Mouse (Mus musculus) embryonic facial prominence, embryonic 12.5 days (tissue): ENCODE results near the gene Gpat3. TPM values are rescaled to one million over a fixed set of nuclear protein-coding genes. Genes with fewer than 3 reads are reported as not detected.

Experiments used
- ATAC-seq: fragments of 200-750 bp; cut with Nextera tagmentation; 2 replicates; pipeline ENCODE4 v1.8.0; 2017; ENCODE audit not compliant: insufficient number of reproducible peaks, insufficient read depth, low FRiP score, low TSS enrichment
- H3K27ac ChIP-seq: fragments of 300-500 bp; sonication (generic); 2 replicates; pipeline ENCODE4 v1.5.1; 2016; ENCODE audit warnings: mild to moderate bottlenecking
- H3K27me3 ChIP-seq: fragments of 300-500 bp; sonication (generic); 2 replicates; pipeline ENCODE4 v1.6.1; 2016; ENCODE audit warnings: mild to moderate bottlenecking, moderate library complexity
- H3K36me3 ChIP-seq: fragments of 300-500 bp; sonication (generic); 2 replicates; pipeline ENCODE4 v1.6.1; 2016; ENCODE audit warnings: mild to moderate bottlenecking
- H3K4me1 ChIP-seq: fragments of 300-500 bp; sonication (generic); 2 replicates; pipeline ENCODE4 v1.6.1; 2016
- H3K4me2 ChIP-seq: fragments of 300-500 bp; sonication (generic); replicated peaks from 2 replicates; pipeline ENCODE4 v1.6.1; 2016; ENCODE audit warnings: mild to moderate bottlenecking, moderate library complexity
- H3K4me3 ChIP-seq: fragments of 300-500 bp; sonication (generic); 2 replicates; pipeline ENCODE4 v1.5.1; 2016; ENCODE audit warnings: mild to moderate bottlenecking
- H3K9ac ChIP-seq: fragments of 300-500 bp; sonication (generic); 2 replicates; pipeline ENCODE4 v1.6.1; 2016; ENCODE audit warnings: mild to moderate bottlenecking, moderate library complexity
- H3K9me3 ChIP-seq: fragments of 300-500 bp; sonication (generic); 2 replicates; pipeline ENCODE4 v1.6.1; 2016; ENCODE audit warnings: mild to moderate bottlenecking, moderate library complexity
- WGBS: fragments of 180-500 bp; shearing (Covaris S2); methylation state at CpG from one replicate; pipeline ENCODE4 v1.1.7; 2016; 5-methylcytosine and 5-hydroxymethylcytosine counted together
- polyA plus RNA-seq: library from polyadenylated mRNA; unstranded; fragments of >200 nt; fragmentation: Nextera tagmentation; extraction: Ambion mirVana; gene quantifications from 2 replicates; pipeline ENCODE4 v1.2.1, GENCODE M21; 2016

Gene Gpat3
- polyA plus RNA-seq, 1 experiment from 2014 or later = 0.84 TPM

DNA sequence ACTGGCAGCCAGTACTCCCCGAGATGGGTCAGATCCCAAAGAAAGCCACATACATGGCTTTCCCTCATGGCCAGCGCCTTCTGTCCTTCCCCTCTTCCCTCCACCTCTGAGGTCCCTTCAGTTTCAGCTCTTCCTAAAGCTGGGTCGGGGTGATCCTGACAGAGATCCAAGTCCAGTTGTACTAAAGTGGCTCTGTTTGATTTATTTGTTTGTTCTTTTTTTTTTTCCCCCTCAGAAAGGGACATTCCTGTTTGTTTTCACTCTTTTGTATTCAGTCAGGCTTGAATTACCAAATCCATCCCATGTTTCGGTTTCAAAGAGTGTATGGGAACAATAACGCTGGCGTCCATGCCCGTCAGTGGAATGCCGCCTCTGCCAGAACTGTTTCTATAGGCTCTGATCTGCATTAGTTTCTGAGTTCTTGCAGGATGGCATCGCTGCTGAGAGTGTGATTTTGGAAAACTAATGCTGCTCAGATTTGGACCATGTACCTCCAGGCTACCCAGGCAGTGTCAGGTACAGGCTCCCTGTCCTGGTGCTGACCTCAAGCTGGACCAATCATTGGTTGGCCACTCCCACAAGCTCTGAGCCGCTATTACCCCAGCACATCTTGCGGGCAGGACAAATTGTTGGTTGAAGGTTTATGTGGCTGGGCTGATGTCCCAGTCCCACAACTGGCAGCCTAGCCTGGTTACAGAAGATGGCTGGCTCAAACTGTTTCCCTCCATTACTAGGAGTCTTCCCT, 54.4 kb downstream of the Gpat3 start:
- H3K27me3 ChIP-seq = no peaks in the 10 kb centered on the region
- no peak overlapping the region for H3K4me2 ChIP-seq
- 74% methylated on average over 11 of the region's 11 CpGs for WGBS
- no peaks in the 10 kb centered on the region for H3K9me3 ChIP-seq
- no peak overlapping the region for H3K9ac ChIP-seq
- 0 out of 2 replicates have a peak, but pooled peaks cover 3% of the 10 kb centered on the region for H3K4me1 ChIP-seq
- ATAC-seq = no peak
- no peak overlapping the region for H3K27ac ChIP-seq
- no peak overlapping the region for H3K4me3 ChIP-seq
- H3K36me3 ChIP-seq = no peaks in the 10 kb centered on the region

DNA sequence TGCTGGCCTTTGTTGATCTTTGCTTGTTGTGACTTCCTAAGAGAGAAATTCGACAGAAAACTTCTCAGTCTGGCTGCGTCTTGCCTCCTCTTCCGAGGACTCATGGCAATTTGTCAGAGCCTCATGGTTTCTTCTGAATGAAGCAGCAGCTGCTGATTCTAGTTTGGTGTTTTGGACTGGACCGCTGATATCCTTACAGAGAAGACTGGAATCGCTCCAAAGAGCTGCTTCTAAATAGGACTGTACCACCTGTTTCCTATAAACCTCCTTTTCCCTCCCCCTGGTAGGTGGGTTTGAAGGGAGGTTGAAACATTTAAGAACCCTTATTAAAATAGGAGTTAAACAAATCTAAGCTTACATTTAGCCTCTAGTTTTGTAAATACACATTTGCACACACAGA, 55.5 kb downstream of the Gpat3 start:
- no peak overlapping the region for H3K27ac ChIP-seq
- no peak for ATAC-seq
- 0 out of 2 replicates have a peak, but pooled peaks cover 3% of the 10 kb centered on the region for H3K4me1 ChIP-seq
- H3K27me3 ChIP-seq = no peaks in the 10 kb centered on the region
- H3K36me3 ChIP-seq = no peaks in the 10 kb centered on the region
- H3K9me3 ChIP-seq = no peaks in the 10 kb centered on the region
- no peak overlapping the region for H3K4me3 ChIP-seq
- H3K4me2 ChIP-seq = no peak overlapping the region
- WGBS = 73% methylated on average over 5 of the region's 5 CpGs
- no peak overlapping the region for H3K9ac ChIP-seq

DNA sequence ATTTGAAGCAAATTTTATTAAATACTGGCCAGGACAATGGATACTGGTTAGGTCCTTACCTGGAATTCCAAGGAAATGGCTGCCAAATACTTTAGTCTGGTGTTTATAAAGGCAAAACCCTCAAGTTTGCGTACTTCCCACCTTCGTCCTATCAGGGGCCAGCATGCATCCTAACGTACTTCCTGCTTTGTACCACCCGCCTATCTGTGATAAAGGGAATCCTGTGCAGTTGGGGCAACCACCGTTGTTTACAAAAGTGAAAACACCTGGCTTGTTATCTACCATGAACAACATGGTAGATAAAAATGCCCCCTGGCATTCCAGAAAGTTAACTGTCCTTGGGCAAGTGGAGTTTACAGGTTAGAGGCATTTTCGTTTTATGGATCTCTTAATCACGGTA, 63.0 kb downstream of the Gpat3 start:
- no peak overlapping the region for H3K27ac ChIP-seq
- no peak overlapping the region for H3K4me2 ChIP-seq
- WGBS = 87% methylated on average over 7 of the region's 7 CpGs
- H3K9me3 ChIP-seq = no peaks in the 10 kb centered on the region
- ATAC-seq = no peak
- H3K36me3 ChIP-seq = no peaks in the 10 kb centered on the region
- H3K4me3 ChIP-seq = no peak overlapping the region
- H3K9ac ChIP-seq = no peak overlapping the region
- H3K27me3 ChIP-seq = no peaks in the 10 kb centered on the region
- no peaks in the 10 kb centered on the region for H3K4me1 ChIP-seq

DNA sequence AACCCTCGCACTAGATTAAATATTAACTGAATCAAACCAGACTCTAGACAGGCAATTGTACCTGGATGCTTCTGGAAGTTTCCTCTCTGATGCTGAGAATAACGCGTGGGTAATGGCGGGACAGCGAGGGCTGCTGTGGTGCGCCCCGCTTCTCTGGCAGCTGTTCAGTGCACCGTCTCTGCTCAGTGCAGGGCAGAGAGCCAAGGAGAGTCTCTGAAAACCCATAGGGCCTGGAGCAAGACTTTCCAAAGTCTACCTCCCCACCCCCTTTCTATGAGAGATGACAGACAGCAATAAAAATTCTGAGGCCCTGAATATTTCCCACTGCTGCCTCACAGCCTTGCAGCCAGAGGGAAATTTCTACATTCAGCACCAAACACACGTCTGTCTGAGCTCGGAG, 63.4 kb downstream of the Gpat3 start:
- ATAC-seq = no peak
- no peak overlapping the region for H3K4me3 ChIP-seq
- H3K4me2 ChIP-seq = no peak overlapping the region
- H3K27ac ChIP-seq = no peak overlapping the region
- H3K27me3 ChIP-seq = no peaks in the 10 kb centered on the region
- WGBS = 86% methylated on average over 10 of the region's 10 CpGs
- no peaks in the 10 kb centered on the region for H3K4me1 ChIP-seq
- no peaks in the 10 kb centered on the region for H3K36me3 ChIP-seq
- no peaks in the 10 kb centered on the region for H3K9me3 ChIP-seq
- H3K9ac ChIP-seq = no peak overlapping the region

DNA sequence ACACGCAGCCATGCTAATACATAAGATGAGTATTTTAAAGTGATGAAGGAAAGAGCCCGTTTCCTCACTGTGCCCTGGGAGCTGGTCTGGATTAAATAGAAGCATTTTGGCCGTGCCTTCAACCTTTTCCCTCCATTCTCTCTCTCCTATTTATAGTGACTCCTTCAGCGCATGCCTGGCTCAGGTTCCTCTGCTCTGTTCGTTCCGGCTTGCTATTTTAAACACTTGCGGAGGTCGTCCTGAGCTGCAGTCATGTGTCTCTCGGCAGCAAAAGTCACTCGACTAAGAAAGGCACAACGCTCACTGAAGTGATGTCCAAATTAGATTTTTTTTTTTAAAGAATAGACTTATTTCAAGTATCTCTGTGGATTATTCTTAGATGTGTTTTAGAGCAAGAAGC, 64.2 kb downstream of the Gpat3 start:
- Histone ChIP-seq H3K27me3 (no peaks in the 10 kb centered on the region), H3K4me2 (no peak overlapping the region), H3K36me3 (no peaks in the 10 kb centered on the region), H3K4me1 (no peaks in the 10 kb centered on the region), H3K9me3 (no peaks in the 10 kb centered on the region), H3K27ac (no peak overlapping the region), H3K4me3 (no peak overlapping the region), H3K9ac (no peak overlapping the region)
- WGBS = 79% methylated on average over 11 of the region's 11 CpGs
- no peak for ATAC-seq

DNA sequence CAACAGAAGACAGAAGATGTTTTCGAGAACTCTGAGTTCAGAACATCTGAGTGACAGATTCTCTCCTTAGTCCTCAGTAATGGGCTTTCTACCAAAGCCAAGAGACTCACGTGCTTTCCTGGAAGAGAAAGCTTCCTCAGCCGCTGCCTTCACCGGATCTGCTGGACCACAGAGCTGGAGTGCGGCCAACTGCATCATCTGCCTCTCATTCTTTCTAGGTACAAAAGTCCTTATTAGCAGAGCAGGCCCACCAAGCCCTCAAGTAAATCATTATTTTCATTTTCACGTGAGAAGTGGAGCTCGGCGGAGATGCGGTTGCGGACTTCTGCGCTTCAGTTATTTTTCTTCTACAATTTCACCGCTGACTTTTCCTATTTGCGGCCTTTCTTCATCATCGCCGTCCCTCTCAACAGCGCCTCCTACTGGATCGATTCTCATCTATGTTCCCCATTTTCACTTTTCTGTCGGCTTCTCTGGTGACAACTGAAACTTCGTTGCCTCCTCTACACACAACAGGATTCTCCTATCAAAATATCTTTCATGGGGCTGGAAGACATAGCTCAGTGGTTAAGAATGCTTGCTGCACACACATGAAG, 66.1 kb downstream of the Gpat3 start:
- Histone ChIP-seq H3K9me3 (no peaks in the 10 kb centered on the region), H3K9ac (no peak overlapping the region), H3K4me2 (no peak overlapping the region), H3K4me3 (no peak overlapping the region), H3K4me1 (no peaks in the 10 kb centered on the region), H3K27ac (no peak overlapping the region), H3K36me3 (no peaks in the 10 kb centered on the region), H3K27me3 (no peaks in the 10 kb centered on the region)
- WGBS = 76% methylated on average over 19 of the region's 19 CpGs
- ATAC-seq = no peak

DNA sequence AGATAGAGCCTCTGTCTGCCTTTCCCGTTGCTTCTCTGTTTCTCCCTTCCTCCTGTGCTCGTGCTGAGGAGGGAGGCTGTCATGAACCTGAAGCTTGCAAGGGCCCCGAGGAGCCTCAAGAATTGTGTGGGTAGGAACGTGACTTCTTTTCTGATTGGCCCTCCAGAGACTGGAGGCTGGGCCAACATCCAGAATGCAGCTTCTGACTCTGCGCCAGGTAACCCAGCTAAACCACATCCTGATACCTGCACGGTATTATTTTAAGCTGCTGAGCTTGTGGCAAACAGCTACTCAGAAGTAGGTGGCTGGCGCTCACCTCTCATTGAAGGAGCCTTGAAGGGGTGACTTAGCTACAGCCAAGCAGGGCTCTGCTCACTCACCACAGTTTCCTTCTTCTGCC, 66.9 kb downstream of the Gpat3 start:
- no peak overlapping the region for H3K4me3 ChIP-seq
- no peaks in the 10 kb centered on the region for H3K27me3 ChIP-seq
- no peaks in the 10 kb centered on the region for H3K9me3 ChIP-seq
- 71% methylated on average over 7 of the region's 7 CpGs for WGBS
- no peak overlapping the region for H3K4me2 ChIP-seq
- no peaks in the 10 kb centered on the region for H3K4me1 ChIP-seq
- no peak overlapping the region for H3K27ac ChIP-seq
- no peaks in the 10 kb centered on the region for H3K36me3 ChIP-seq
- no peak overlapping the region for H3K9ac ChIP-seq
- no peak for ATAC-seq

DNA sequence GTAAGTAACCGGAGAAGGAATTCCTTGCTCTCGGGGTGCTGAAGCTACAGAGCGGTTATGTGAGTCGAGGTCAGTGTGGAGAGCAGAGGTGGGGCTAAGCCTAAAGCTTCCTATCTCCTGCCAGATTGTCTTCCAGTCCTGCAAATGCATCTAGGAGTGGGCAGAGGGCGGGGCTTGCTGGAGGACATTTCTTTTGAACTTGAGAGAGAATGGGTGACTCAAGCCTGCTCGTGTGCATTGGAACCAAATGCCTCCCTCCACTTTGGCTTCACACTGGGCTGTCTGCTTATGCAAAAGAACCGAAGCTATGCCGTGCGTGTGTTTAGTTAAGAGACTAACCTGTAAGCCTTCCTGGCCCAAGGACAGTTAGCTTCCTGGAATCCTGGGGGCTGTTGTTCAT, 67.8 kb downstream of the Gpat3 start:
- no peak overlapping the region for H3K27ac ChIP-seq
- H3K4me2 ChIP-seq = no peak overlapping the region
- H3K4me3 ChIP-seq = no peak overlapping the region
- H3K9ac ChIP-seq = no peak overlapping the region
- 0 out of 2 replicates have a peak, but pooled peaks cover 2% of the 10 kb centered on the region for H3K27me3 ChIP-seq
- ATAC-seq = no peak
- no peaks in the 10 kb centered on the region for H3K4me1 ChIP-seq
- no peaks in the 10 kb centered on the region for H3K9me3 ChIP-seq
- 65% methylated on average over 9 of the region's 9 CpGs for WGBS
- H3K36me3 ChIP-seq = no peaks in the 10 kb centered on the region

DNA sequence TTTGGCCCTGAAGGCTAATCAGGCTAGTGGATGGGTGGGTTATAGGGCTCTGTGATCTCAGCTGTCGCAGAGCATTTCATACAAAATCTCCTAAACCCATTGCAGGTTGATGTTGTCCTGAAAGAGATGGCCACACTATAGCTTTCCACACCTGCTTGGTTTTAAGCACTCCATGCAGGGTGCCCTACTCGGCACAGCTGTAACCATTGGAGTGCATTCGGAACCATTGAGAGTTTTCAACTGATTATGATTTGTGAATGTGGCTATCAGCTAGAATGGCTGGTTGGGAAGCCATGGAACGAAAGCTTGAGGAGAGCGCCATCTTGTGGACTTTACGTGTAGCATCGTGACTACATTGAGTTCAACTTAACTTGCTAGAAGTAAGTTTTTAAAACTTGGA, 69.5 kb downstream of the Gpat3 start:
- no peak overlapping the region for H3K4me3 ChIP-seq
- H3K27ac ChIP-seq = no peak overlapping the region
- no peaks in the 10 kb centered on the region for H3K9me3 ChIP-seq
- no peaks in the 10 kb centered on the region for H3K4me1 ChIP-seq
- 18% methylated on average over 7 of the region's 7 CpGs for WGBS
- 0 out of 2 replicates have a peak, but pooled peaks cover 2% of the 10 kb centered on the region for H3K27me3 ChIP-seq
- H3K36me3 ChIP-seq = no peaks in the 10 kb centered on the region
- no peak for ATAC-seq
- H3K9ac ChIP-seq = no peak overlapping the region
- H3K4me2 ChIP-seq = no peak overlapping the region

DNA sequence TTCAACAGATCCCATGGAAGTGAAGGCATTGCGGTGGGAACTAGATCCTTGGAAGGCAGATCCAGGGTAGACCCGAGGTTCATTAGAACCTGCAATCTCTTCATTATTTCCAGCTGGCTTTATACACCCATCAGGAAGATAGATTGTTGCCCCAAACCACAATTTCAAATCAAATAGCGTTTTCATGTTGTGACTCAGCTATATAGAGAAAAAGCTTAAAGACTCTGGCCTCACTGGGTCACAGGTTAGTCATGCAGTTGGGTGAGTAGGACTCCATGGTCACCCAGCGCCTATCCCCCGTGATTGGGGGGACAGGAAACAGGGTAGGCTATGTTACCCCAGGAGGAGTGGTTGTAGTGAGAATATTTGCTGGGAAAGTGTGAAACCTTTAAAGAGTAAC, 69.9 kb downstream of the Gpat3 start:
- Histone ChIP-seq H3K36me3 (no peaks in the 10 kb centered on the region), H3K4me3 (no peak overlapping the region), H3K27me3 (peaks cover 4% of the 10 kb centered on the region; the same call in 1 of the 2 replicates), H3K27ac (no peak overlapping the region), H3K9me3 (no peaks in the 10 kb centered on the region), H3K9ac (no peak overlapping the region), H3K4me1 (no peaks in the 10 kb centered on the region), H3K4me2 (no peak overlapping the region)
- WGBS = 46% methylated on average over 5 of the region's 5 CpGs
- ATAC-seq = no peak

DNA sequence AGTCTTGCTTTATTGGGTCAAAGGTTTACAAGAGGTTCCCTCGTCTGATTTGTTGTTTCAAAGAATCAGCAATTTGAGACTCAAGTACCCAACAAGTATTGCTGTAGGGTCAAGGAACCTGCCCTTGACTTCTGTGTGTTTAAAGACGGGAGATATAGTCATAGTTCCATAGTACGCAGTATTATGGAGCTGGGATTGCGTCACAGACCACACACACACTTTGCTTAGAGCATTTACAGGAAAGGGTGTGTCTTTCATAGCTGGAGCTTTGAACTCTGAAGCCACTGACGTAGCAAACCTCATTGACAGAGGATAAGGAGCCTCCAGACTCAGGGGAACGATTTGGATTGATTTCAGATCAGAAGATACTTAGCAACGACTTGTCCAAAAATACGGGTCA, 70.9 kb downstream of the Gpat3 start:
- H3K27me3 ChIP-seq = peaks cover 8% of the 10 kb centered on the region; the same call in 1 of the 2 replicates
- no peak overlapping the region for H3K27ac ChIP-seq
- no peaks in the 10 kb centered on the region for H3K9me3 ChIP-seq
- H3K9ac ChIP-seq = no peak overlapping the region
- no peaks in the 10 kb centered on the region for H3K4me1 ChIP-seq
- H3K4me3 ChIP-seq = no peak overlapping the region
- ATAC-seq = no peak
- H3K36me3 ChIP-seq = no peaks in the 10 kb centered on the region
- H3K4me2 ChIP-seq = no peak overlapping the region
- WGBS = 71% methylated on average over 8 of the region's 8 CpGs

DNA sequence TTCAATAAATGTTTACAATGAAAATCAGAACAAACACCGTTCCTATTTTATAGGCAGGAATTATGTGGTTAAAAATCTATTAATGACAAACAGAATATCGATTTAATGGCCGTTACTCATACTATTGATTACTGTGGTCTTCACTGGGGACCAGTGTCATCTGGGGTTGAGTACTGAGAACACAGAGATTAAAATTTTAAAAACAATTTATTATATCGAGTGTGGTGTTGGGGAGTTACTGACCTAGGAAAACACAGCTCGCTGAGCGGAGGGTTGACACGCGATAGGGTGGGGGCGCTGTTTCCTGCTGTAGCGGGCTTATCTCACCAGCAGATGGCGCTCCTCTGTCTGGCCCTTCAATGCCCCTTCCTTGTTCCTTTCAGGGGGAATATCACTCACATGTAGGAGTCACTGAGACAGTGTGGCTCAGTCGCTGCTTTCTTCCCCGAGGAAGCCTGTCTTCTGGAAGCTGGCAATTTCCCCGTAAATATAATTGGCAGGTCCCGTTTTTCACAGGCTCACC, 71.8 kb downstream of the Gpat3 start:
- Histone ChIP-seq H3K4me1 (no peaks in the 10 kb centered on the region), H3K36me3 (no peaks in the 10 kb centered on the region), H3K4me3 (no peak overlapping the region), H3K27ac (no peak overlapping the region), H3K9ac (no peak overlapping the region), H3K27me3 (peaks cover 8% of the 10 kb centered on the region; the same call in 1 of the 2 replicates), H3K4me2 (no peak overlapping the region), H3K9me3 (no peaks in the 10 kb centered on the region)
- WGBS = 22% methylated on average over 15 of the region's 15 CpGs
- no peak for ATAC-seq
